Mouse (Mus musculus): ENCODE measurements around the gene Ppp1r2.
"Not testable (repeated sequence)": the region's sequence is repeated elsewhere in the genome, so short reads cannot be mapped to it uniquely, and the experiment has no call there.

Ppp1r2 gene

DNA sequence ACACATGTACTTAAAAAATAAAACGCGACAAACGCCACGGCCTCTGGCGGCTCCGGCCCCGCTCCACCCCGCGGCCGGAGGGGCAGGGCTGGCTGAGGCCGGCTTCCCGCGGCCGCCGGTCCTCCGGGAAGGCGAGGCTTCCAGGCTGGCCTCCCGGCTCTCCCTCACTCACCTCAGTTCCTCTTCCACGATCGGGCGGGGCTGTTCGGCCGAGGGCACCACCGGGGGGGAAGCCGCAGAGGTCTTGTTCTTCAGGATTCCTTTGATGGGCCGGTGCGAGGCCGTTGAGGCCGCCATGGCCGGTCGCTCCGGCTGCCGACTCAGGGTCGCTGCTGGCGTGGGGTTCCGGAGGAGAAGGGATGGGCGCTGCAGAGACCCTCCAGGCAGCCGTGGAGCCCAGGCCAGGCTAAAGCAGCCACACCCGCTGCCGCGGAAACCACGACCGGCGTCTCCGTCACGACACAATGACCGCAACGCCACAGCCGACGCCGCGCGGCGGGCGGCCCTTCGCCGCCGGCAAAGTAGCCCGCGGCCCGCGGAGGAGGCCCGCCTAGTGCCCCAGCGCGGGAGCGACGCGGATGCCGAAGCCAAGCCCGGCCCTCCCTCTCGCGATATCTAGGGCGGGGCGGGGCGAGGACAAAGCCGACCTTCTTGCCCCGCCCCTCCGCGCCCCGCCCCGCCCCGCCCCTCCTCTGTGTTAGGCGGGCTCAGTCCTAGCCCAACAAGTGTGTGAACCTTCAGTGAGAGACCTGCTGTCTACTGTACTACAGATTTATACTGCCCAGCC lies at the start of gene Ppp1r2:
TSS of gene Ppp1r2 (minus strand) at position 604 of the 787 bp plus-strand sequence.
- H3K36me3 ChIP-seq (ENCODE audit: insufficient read depth, low read length), result peaks cover 31% of the 10 kb centered on the region
- no peak for TF ChIP-seq NANOG (IDR thresholded peaks at IDR 0.05; ENCODE audit: borderline replicate concordance, low read length)
- TF ChIP-seq CTCF (conservative IDR thresholded peaks at IDR 0.05; ENCODE audit: low read length), result no peak
- TF ChIP-seq POU5F1 (IDR thresholded peaks at IDR 0.05; ENCODE audit: borderline replicate concordance, low read length), result no peak
- peaks cover 66% of the 10 kb centered on the region for H3K4me1 ChIP-seq (replicated peaks; ENCODE audit: low read depth, low read length)

DNA sequence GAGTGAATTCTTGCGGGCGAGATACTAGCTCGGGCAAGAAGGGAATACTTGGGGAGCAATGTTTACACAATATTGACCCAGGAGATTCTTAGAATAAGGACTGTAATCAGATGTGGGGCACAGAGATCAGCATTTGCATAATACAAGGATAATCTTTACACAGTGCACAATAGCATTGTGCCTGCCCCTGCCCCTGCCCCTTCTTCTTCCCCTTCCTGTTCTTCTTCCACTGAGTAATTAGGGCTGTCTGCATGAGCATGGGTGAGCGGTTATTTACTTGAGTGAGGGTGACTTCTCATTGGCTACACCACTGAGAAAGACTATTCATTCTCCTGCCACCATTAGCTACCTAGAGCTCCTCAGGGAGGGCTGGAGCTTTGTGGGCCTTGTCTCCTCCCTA lies 46.4 kb upstream of the Ppp1r2 start:
- no peak overlapping the region for H3K4me3 ChIP-seq (replicated peaks; ENCODE audit: low read length)
- peaks cover 14% of the 10 kb centered on the region for H3K9me3 ChIP-seq (ENCODE audit: low read length)
- H3K27me3 ChIP-seq (ENCODE audit: insufficient read depth, low read length), result no peaks in the 10 kb centered on the region

More for the DNA sequence above, at the start of gene Ppp1r2:
- Histone ChIP-seq H3K9me3 (ENCODE audit: low read length) (no peaks in the 10 kb centered on the region), H3K4me3 (replicated peaks; ENCODE audit: low read length) (peak within 1 kb of the TSS; percentile 96), H3K27me3 (ENCODE audit: insufficient read depth, low read length) (no peaks in the 10 kb centered on the region)

DNA sequence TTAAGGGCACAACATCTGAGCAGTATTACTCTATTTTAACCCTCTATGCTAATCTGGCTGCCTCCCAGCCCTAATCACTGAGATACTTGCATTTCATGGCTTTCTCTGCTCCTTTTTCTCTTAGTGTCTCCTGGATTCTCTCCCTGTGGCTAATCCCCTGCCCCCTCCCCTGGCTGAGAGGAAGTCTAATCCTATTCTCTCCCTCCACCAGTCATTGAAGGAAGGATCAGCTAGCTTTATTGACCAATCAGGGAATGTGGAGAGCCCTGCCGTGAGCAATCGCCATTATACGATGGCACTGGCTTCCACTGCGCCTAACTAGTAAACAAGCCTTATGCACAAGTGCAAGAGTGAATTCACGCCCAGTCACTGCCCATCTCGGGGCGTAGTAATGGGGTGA lies 45.9 kb upstream of the Ppp1r2 start:
- TF ChIP-seq POU5F1 (IDR thresholded peaks at IDR 0.05; ENCODE audit: borderline replicate concordance, low read length) (no peak), NANOG (IDR thresholded peaks at IDR 0.05; ENCODE audit: borderline replicate concordance, low read length) (no peak), CTCF (conservative IDR thresholded peaks at IDR 0.05; ENCODE audit: low read length) (no peak)

More for the DNA sequence above, 46.4 kb upstream of the Ppp1r2 start:
- TF ChIP-seq POU5F1 (IDR thresholded peaks at IDR 0.05; ENCODE audit: borderline replicate concordance, low read length), result no peak
- TF ChIP-seq CTCF (conservative IDR thresholded peaks at IDR 0.05; ENCODE audit: low read length), result no peak
- TF ChIP-seq NANOG (IDR thresholded peaks at IDR 0.05; ENCODE audit: borderline replicate concordance, low read length), result no peak
- H3K36me3 ChIP-seq (ENCODE audit: insufficient read depth, low read length), result peaks cover 14% of the 10 kb centered on the region
- peaks cover 30% of the 10 kb centered on the region for H3K4me1 ChIP-seq (replicated peaks; ENCODE audit: low read depth, low read length)

DNA sequence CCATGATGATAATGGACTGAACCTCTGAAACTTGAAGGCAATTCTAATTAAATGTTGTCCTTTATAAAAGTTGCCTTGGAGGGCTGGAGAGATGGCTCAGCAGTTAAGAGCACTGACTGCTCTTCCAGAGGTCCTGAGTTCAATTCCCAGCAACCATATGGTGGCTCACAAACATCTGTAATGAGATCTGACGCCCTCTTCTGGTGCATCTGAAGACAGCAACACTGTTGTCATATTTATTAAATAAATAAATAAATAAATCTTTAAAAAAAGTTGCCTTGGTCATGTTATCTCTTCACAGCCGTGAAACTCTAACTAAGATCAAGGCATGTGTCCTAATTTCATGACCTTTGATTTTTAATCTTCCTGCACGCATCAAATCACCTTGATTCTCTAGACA lies 44.6 kb upstream of the Ppp1r2 start:
- Histone ChIP-seq H3K9me3 (ENCODE audit: low read length) (peaks cover 14% of the 10 kb centered on the region), H3K4me1 (replicated peaks; ENCODE audit: low read depth, low read length) (peaks cover 29% of the 10 kb centered on the region)
- H3K27me3 ChIP-seq (ENCODE audit: insufficient read depth, low read length); H3K4me3 ChIP-seq (replicated peaks; ENCODE audit: low read length); H3K36me3 ChIP-seq (ENCODE audit: insufficient read depth, low read length): not testable (repeated sequence)
- peak; percentile 12 for TF ChIP-seq CTCF (conservative IDR thresholded peaks at IDR 0.05; ENCODE audit: low read length)

More for the DNA sequence above, 45.9 kb upstream of the Ppp1r2 start:
- Histone ChIP-seq H3K4me1 (replicated peaks; ENCODE audit: low read depth, low read length) (peaks cover 30% of the 10 kb centered on the region), H3K36me3 (ENCODE audit: insufficient read depth, low read length) (peaks cover 8% of the 10 kb centered on the region), H3K4me3 (replicated peaks; ENCODE audit: low read length) (no peak overlapping the region), H3K9me3 (ENCODE audit: low read length) (peaks cover 14% of the 10 kb centered on the region), H3K27me3 (ENCODE audit: insufficient read depth, low read length) (no peaks in the 10 kb centered on the region)

DNA sequence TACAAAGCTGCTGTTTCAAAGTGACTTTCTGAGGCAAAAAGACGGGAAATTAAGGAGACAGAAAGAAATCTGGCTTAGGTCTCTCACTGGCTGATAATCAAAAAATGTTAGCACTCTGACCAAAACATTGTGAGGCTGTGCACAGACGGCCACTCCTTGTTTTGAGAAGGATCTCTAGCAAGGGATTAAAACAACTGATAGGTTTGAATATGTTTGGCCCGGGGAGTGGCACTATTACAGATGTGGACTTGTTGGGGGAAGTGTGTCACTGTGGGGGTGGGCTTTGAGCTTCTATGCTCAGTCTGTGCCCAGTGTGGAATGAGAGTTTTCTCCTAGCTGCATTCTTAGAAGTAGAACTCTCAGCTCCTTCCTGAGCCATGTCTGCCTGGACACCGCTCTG lies 44.2 kb upstream of the Ppp1r2 start:
- Histone ChIP-seq H3K4me1 (replicated peaks; ENCODE audit: low read depth, low read length) (peaks cover 29% of the 10 kb centered on the region), H3K4me3 (replicated peaks; ENCODE audit: low read length) (no peak overlapping the region), H3K9me3 (ENCODE audit: low read length) (peaks cover 14% of the 10 kb centered on the region), H3K27me3 (ENCODE audit: insufficient read depth, low read length) (no peaks in the 10 kb centered on the region), H3K36me3 (ENCODE audit: insufficient read depth, low read length) (peaks cover under 1% of the 10 kb centered on the region; the same call in 1 of the 2 replicates)
- TF ChIP-seq POU5F1 (IDR thresholded peaks at IDR 0.05; ENCODE audit: borderline replicate concordance, low read length), result no peak
- TF ChIP-seq NANOG (IDR thresholded peaks at IDR 0.05; ENCODE audit: borderline replicate concordance, low read length), result no peak
- TF ChIP-seq CTCF (conservative IDR thresholded peaks at IDR 0.05; ENCODE audit: low read length), result no peak

DNA sequence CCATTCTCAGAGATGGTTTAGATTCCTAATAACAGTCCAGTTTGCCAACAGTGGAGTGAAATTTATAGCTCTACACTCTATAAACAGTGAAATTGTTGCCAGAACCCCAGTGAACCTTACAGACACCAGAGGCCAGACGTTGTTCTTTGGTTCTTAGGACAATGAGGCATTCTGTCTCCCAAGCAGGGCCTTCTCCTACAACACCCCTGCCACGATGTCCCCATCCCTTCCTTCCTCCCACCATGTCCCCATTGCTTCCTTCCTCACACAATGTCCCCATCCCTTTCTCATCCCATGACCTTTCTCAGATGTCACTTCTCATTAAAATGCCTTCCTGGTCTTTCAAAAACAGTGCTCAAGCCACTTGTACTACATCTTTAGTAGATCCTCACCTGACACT lies 43.3 kb upstream of the Ppp1r2 start:
- TF ChIP-seq POU5F1 (IDR thresholded peaks at IDR 0.05; ENCODE audit: borderline replicate concordance, low read length), result no peak
- TF ChIP-seq NANOG (IDR thresholded peaks at IDR 0.05; ENCODE audit: borderline replicate concordance, low read length), result no peak
- TF ChIP-seq CTCF (conservative IDR thresholded peaks at IDR 0.05; ENCODE audit: low read length), result no peak

DNA sequence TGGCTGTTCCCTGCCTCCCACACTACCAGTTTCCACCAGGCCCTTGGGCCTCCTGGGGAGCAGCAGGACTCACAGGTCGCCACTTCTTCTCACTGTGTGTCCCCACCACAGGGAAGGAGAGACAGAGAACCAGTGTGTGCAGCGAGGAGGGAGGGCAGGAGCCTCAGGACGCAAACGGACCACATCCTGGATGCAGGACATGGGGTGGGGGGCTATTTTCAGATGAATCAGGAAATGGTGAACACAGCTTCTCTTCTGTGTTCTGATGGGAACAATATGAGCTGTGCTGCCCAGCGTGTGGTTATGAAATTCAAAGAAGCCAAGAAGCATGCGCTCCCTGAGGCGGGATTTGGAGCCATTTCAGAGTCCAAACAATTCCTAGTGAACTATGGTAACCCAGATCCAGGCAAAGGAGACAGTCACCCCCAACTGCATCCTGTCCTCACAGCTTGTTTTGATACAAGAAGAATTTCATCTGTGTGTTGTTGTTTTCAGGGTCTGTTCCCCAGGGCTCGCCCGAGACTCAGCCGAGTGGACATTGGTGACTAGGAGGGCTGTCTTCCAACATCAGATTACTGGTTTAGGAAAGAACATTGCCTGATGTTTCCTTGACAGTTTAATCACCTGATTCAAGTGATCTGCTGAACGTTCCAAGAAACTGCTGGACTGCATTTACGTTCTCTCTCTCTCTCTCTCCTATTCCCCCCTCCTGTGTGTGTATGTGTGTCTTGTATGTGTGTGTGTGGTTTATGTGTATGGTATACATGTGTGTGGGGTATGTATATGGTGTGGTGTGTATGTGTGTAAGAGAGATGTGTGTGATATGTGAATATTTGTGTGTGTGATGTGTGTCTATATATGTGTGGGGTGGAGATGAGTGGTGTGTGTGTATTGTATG lies 41.4 kb upstream of the Ppp1r2 start:
- H3K36me3 ChIP-seq (ENCODE audit: insufficient read depth, low read length); H3K9me3 ChIP-seq (ENCODE audit: low read length); H3K27me3 ChIP-seq (ENCODE audit: insufficient read depth, low read length); H3K4me3 ChIP-seq (replicated peaks; ENCODE audit: low read length): not testable (repeated sequence)
- peaks cover 51% of the 10 kb centered on the region for H3K4me1 ChIP-seq (replicated peaks; ENCODE audit: low read depth, low read length)

More for the DNA sequence above, 43.3 kb upstream of the Ppp1r2 start:
- Histone ChIP-seq H3K9me3 (ENCODE audit: low read length) (peaks cover 14% of the 10 kb centered on the region), H3K4me1 (replicated peaks; ENCODE audit: low read depth, low read length) (peaks cover 36% of the 10 kb centered on the region), H3K4me3 (replicated peaks; ENCODE audit: low read length) (no peak overlapping the region), H3K27me3 (ENCODE audit: insufficient read depth, low read length) (no peaks in the 10 kb centered on the region), H3K36me3 (ENCODE audit: insufficient read depth, low read length) (no peaks in the 10 kb centered on the region)

DNA sequence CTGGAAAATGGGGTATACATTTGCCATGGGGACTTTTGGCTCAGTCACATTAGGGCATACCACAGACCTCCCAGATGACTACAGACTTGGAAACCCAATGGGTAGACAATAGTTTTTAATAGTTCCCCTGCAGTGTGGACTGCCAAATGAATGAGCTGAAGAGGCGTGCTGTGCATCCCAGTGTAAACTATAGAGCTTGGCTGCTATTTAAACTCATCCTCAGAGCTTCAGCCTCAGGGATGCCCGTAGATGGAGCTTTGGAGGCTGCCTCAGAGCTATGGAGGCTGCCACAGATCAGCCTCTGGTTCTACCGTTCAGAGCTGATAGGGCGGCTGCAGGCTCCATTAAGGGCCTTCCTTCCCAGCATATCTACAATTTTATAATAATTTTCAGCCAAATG lies 40.2 kb upstream of the Ppp1r2 start:
- Histone ChIP-seq H3K36me3 (ENCODE audit: insufficient read depth, low read length) (no peaks in the 10 kb centered on the region), H3K4me1 (replicated peaks; ENCODE audit: low read depth, low read length) (peaks cover 63% of the 10 kb centered on the region), H3K27me3 (ENCODE audit: insufficient read depth, low read length) (no peaks in the 10 kb centered on the region), H3K9me3 (ENCODE audit: low read length) (no peaks in the 10 kb centered on the region), H3K4me3 (replicated peaks; ENCODE audit: low read length) (no peak overlapping the region)
- TF ChIP-seq NANOG (IDR thresholded peaks at IDR 0.05; ENCODE audit: borderline replicate concordance, low read length) (no peak; the same call in 1 of the 2 replicates), POU5F1 (IDR thresholded peaks at IDR 0.05; ENCODE audit: borderline replicate concordance, low read length) (no peak), CTCF (conservative IDR thresholded peaks at IDR 0.05; ENCODE audit: low read length) (no peak)

Measured in E14TG2a.4 (cell line).